Mouse (Mus musculus): Measurements from ENCODE around the gene Musk.

DNA sequence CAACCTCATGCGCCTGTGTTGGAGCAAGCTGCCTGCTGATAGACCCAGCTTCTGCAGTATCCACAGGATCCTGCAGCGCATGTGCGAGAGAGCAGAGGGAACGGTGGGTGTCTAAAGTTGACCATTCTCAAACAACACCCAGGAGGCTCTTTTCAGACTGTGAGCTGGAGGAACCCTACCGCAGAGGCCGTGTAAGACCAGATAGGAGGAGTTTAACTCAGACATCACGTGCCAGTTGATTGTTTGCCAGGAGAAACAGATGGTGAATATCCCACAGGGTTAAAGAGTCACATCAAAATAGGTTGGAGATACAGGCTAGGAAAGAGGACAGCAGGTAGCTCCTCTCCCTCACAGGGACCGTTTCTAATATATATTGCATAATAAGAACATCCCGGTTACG, 87.8 kb downstream of the Musk start:
- no peak for TF ChIP-seq CTCF (IDR thresholded peaks at IDR 0.05; ENCODE audit: insufficient read depth, low read depth, low read length)
- TF ChIP-seq POLR2A (IDR thresholded peaks at IDR 0.05; ENCODE audit: insufficient read depth, low read depth, low read length), result no peak

Data from olfactory bulb, adult 2 months (tissue).